Mouse (Mus musculus) spleen, adult 2 months (tissue): Measurements from ENCODE around the gene Itpkc. TPM values are rescaled to one million over a fixed set of nuclear protein-coding genes. Genes with fewer than 3 reads are reported as not detected.

Experiments
- DNase-seq, 2 experiments: peaks; one replicate each; pipeline versions ENCODE4 v3.0.0 to v3.0.0-alpha.2; 2012 to 2021; ENCODE audit warnings: low spot score in 2 of 2, low read depth in 1 of 2
- H3K27ac ChIP-seq: fragments of 200-500 bp; 2 replicates; pipeline ENCODE4 v1.5.1; 2012; ENCODE audit warnings: low read length, inconsistent platforms; ENCODE audit not compliant: insufficient read depth
- H3K27me3 ChIP-seq: fragments of 200-500 bp; 2 replicates; pipeline ENCODE4 v1.6.1; 2012; ENCODE audit warnings: mild to moderate bottlenecking, moderate library complexity, low read length, inconsistent platforms; ENCODE audit not compliant: control insufficient read depth, insufficient read depth
- H3K36me3 ChIP-seq: fragments of 200-500 bp; 2 replicates; pipeline ENCODE4 v1.6.1; 2012; ENCODE audit warnings: mild to moderate bottlenecking, low read length, inconsistent platforms; ENCODE audit not compliant: control insufficient read depth, insufficient read depth
- H3K4me1 ChIP-seq: fragments of 200-500 bp; 2 replicates; pipeline ENCODE4 v1.6.1; 2011; ENCODE audit warnings: inconsistent platforms; ENCODE audit not compliant: control insufficient read depth, insufficient read depth, insufficient read length
- H3K4me3 ChIP-seq: fragments of 200-500 bp; 2 replicates; pipeline ENCODE4 v1.5.1; 2011; ENCODE audit warnings: mild to moderate bottlenecking, inconsistent platforms; ENCODE audit not compliant: insufficient read depth, insufficient read length; ENCODE audit errors: extremely low read depth
- CTCF ChIP-seq: fragments of 200-500 bp; IDR thresholded peaks from 2 replicates; pipeline ENCODE4 v1.5.1; 2011; ENCODE audit warnings: mild to moderate bottlenecking, inconsistent platforms; ENCODE audit not compliant: insufficient read depth, insufficient read length, insufficient replicate concordance; ENCODE audit errors: extremely low read depth
- POLR2A ChIP-seq: fragments of 200-500 bp; IDR thresholded peaks from 2 replicates; pipeline ENCODE4 v1.6.1; 2011; ENCODE audit warnings: low read depth, low read length, inconsistent platforms
- WGBS: fragments of 180-500 bp; shearing (Covaris S2); methylation state at CpG from one replicate; pipeline ENCODE4 v1.1.7; 2018; 5-methylcytosine and 5-hydroxymethylcytosine counted together
- polyA plus RNA-seq: library from polyadenylated mRNA; depleted of rRNA; stranded (reverse); fragments of >200 nt; gene quantifications from 2 replicates; pipeline ENCODE4 v1.2.3, GENCODE M21; 2012

The Itpkc gene
- polyA plus RNA-seq, 1 experiment: 7.0 TPM

GRCm38 (mm10) chr7:27174496-27174895 lies 54.0 kb downstream of the Itpkc start:
- H3K36me3 ChIP-seq: peaks cover 34% of the 10 kb centered on the region
- no peak overlapping the region for H3K27ac ChIP-seq
- no peak for DNase-seq
- no peak overlapping the region for H3K4me3 ChIP-seq
- H3K27me3 ChIP-seq: no peaks in the 10 kb centered on the region
- 91% methylated on average over 15 of the region's 15 CpGs for WGBS
- no peaks in the 10 kb centered on the region; the same call in 1 of the 2 replicates for H3K4me1 ChIP-seq
- no peak for TF ChIP-seq POLR2A
- no peak for TF ChIP-seq CTCF

GRCm38 (mm10) chr7:27170981-27171380 lies 57.5 kb downstream of the Itpkc start:
- Histone ChIP-seq H3K27ac (no peak overlapping the region), H3K4me3 (no peak overlapping the region), H3K27me3 (no peaks in the 10 kb centered on the region), H3K4me1 (peaks cover 14% of the 10 kb centered on the region), H3K36me3 (peaks cover 34% of the 10 kb centered on the region)
- 94% methylated on average over 3 of the region's 3 CpGs for WGBS
- TF ChIP-seq POLR2A: no peak
- TF ChIP-seq CTCF: no peak
- DNase-seq: no peak

- no peak for DNase-seq
- H3K4me1 ChIP-seq: peaks cover 31% of the 10 kb centered on the region
- TF ChIP-seq CTCF: no peak
- TF ChIP-seq POLR2A: no peak
- peaks cover 25% of the 10 kb centered on the region for H3K36me3 ChIP-seq
- no peaks in the 10 kb centered on the region for H3K27me3 ChIP-seq
- no peak overlapping the region for H3K4me3 ChIP-seq
- peak overlapping the region; percentile 99 for H3K27ac ChIP-seq
- WGBS: 72% methylated on average over 5 of the region's 5 CpGs
These were observed 60.1 kb downstream of the Itpkc start for GRCm38 (mm10) chr7:27168371-27168770.

GRCm38 (mm10) chr7:27167475-27168094 lies 60.9 kb downstream of the Itpkc start:
- Histone ChIP-seq H3K27me3 (no peaks in the 10 kb centered on the region), H3K36me3 (peaks cover 19% of the 10 kb centered on the region), H3K4me3 (peak overlapping the region; percentile 44), H3K27ac (peak overlapping the region; percentile 99), H3K4me1 (peaks cover 32% of the 10 kb centered on the region)
- WGBS: 47% methylated on average over 11 of the region's 11 CpGs
- TF ChIP-seq POLR2A: no peak
- TF ChIP-seq CTCF: no peak
- DNase-seq: no peak

DNA sequence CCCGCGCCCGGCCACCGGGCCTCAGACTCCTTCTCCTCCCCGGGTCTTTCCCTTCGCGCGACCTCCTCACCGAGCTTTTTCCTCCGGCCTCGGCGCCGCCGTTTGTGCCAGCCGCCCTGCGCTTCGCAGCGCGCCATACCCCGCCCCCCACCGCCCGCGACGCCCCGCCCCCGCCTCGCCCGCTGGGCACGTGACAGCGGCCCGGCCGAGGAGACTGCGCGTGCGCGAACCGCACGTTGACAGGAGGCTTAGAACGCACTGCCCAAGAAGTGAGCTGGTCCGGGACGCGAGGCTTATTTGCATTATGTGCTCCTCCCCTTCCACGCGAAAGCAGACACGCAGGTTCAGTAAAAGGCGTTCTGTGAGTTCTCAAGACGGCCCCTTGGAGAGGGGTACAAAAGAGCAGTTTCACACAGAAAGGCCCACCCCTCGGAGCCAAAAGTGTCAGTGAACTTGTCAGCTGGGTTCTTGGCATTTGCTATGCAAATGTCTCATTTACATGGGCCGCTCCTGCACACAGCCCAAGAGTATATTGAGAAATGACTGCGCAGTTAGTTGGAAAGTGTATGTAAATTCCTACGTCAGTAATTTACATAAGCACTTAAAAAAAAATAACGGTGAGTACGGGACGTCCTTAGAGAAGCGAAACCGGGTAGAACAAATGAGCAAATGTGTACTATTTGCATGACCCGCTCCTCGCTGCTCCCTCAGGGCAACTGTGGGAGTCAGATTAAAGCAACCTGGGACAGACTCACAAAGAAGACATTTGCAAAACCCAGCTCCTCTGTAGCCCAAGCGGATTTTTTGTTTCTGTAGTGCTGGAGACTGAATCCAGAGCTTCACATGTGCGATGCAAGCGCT lies 61.6 kb downstream of the Itpkc start, which contains the start of gene Egln2:
Egln2 (minus strand) TSS at position 189 of the 861 bp plus-strand sequence.
- no peaks in the 10 kb centered on the region for H3K27me3 ChIP-seq
- H3K27ac ChIP-seq: peak within 1 kb of the TSS; percentile 99
- TF ChIP-seq POLR2A: peak; percentile 43
- TF ChIP-seq CTCF: no peak
- H3K36me3 ChIP-seq: peaks cover 15% of the 10 kb centered on the region
- peak within 1 kb of the TSS; percentile 79 for H3K4me3 ChIP-seq
- DNase-seq: peak; percentile 91 to 96
- WGBS: under 1% methylated on average over 61 of the region's 61 CpGs
- peaks cover 32% of the 10 kb centered on the region for H3K4me1 ChIP-seq

GRCm38 (mm10) chr7:27166229-27166613 lies 62.2 kb downstream of the Itpkc start:
- DNase-seq: peak; percentile 62 to 84
- TF ChIP-seq CTCF: no peak
- TF ChIP-seq POLR2A: peak; percentile 20; the same call in 1 of the 2 replicates
- H3K4me1 ChIP-seq: peaks cover 32% of the 10 kb centered on the region
- H3K36me3 ChIP-seq: peaks cover 14% of the 10 kb centered on the region
- WGBS: 1% methylated on average over 31 of the region's 43 CpGs
- H3K27ac ChIP-seq: peak overlapping the region; percentile 99
- peak overlapping the region; percentile 79 for H3K4me3 ChIP-seq
- no peaks in the 10 kb centered on the region for H3K27me3 ChIP-seq
